Mouse (Mus musculus) erythroblast, embryonic 14.5 days (primary cell): Measurements from ENCODE around the gene Mta1.

Source experiments
- GATA1 ChIP-seq: IDR thresholded peaks from 2 replicates; pipeline ENCODE4 v1.6.1; 2012; ENCODE audit warnings: low read length, inconsistent platforms, mixed read lengths
- TAL1 ChIP-seq: IDR thresholded peaks from 3 replicates; pipeline ENCODE4 v1.6.1; 2012; ENCODE audit warnings: low read length, inconsistent platforms, mixed read lengths

DNA sequence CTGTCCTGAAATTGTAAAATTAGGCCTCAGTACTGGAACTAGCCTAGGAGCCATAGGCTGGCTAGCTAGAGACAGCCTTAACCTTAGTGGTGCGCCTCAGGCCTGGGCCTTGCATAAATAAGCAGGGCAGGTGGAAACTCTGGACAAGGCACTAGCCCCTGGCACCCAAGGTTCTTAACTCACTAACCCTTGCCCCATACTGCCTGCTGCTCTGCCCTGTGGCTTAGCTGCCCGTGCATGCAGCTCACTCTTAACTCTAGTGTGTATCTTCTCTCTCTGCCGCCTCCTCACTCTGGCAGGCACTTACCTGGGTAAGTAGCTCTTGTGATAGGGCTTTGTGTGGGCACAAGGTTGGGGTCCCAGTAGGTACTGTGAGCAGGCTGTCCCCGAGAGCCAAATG, 36.4 kb downstream of the Mta1 start:
- TF ChIP-seq GATA1 (no peak), TAL1 (no peak)
